Mouse (Mus musculus) heart, embryonic 15.5 days (tissue): ENCODE measurements around the gene Sipa1l3. TPM values are rescaled to one million over a fixed set of nuclear protein-coding genes. Genes with fewer than 3 reads are reported as not detected.

Experiments
- ATAC-seq: fragments of 200-750 bp; cut with Nextera tagmentation; replicated peaks from 2 replicates; pipeline ENCODE4 v1.8.0; 2017; ENCODE audit warnings: low read depth, moderate TSS enrichment; ENCODE audit not compliant: insufficient number of reproducible peaks, insufficient read depth, low FRiP score
- H3K27ac ChIP-seq: fragments of 300-500 bp; sonication (generic); 2 replicates; pipeline ENCODE4 v1.5.1; 2015; ENCODE audit warnings: mild to moderate bottlenecking, inconsistent platforms
- H3K27me3 ChIP-seq: fragments of 300-500 bp; sonication (generic); 2 replicates; pipeline ENCODE4 v1.6.1; 2015; ENCODE audit warnings: inconsistent platforms
- H3K36me3 ChIP-seq: fragments of 300-500 bp; sonication (generic); 2 replicates; pipeline ENCODE4 v1.6.1; 2015; ENCODE audit warnings: mild to moderate bottlenecking, inconsistent platforms
- H3K4me1 ChIP-seq: fragments of 300-500 bp; sonication (generic); replicated peaks from 2 replicates; pipeline ENCODE4 v1.6.1; 2015; ENCODE audit warnings: inconsistent platforms
- H3K4me2 ChIP-seq: fragments of 300-500 bp; sonication (generic); 2 replicates; pipeline ENCODE4 v1.6.1; 2015; ENCODE audit warnings: inconsistent platforms, mild to moderate bottlenecking, moderate library complexity
- H3K4me3 ChIP-seq: fragments of 300-500 bp; sonication (generic); 2 replicates; pipeline ENCODE4 v1.5.1; 2015; ENCODE audit warnings: mild to moderate bottlenecking, inconsistent platforms
- H3K9ac ChIP-seq: fragments of 300-500 bp; sonication (generic); 2 replicates; pipeline ENCODE4 v1.6.1; 2015; ENCODE audit warnings: mild to moderate bottlenecking, inconsistent platforms
- H3K9me3 ChIP-seq: fragments of 300-500 bp; sonication (generic); replicated peaks from 2 replicates; pipeline ENCODE4 v1.6.1; 2016; ENCODE audit warnings: inconsistent platforms
- WGBS: fragments of 180-500 bp; shearing (Covaris S2); methylation state at CpG from one replicate; pipeline ENCODE4 v1.1.7; 2015; ENCODE audit warnings: mixed read lengths; 5-methylcytosine and 5-hydroxymethylcytosine counted together
- polyA plus RNA-seq: library from polyadenylated mRNA; unstranded; fragments of >200 nt; fragmentation: Nextera tagmentation; extraction: Ambion mirVana; gene quantifications from 2 replicates; pipeline ENCODE4 v1.2.1, GENCODE M21; 2015

Gene Sipa1l3
- polyA plus RNA-seq, result 2.2 and 7.3 TPM in 2 replicates

DNA sequence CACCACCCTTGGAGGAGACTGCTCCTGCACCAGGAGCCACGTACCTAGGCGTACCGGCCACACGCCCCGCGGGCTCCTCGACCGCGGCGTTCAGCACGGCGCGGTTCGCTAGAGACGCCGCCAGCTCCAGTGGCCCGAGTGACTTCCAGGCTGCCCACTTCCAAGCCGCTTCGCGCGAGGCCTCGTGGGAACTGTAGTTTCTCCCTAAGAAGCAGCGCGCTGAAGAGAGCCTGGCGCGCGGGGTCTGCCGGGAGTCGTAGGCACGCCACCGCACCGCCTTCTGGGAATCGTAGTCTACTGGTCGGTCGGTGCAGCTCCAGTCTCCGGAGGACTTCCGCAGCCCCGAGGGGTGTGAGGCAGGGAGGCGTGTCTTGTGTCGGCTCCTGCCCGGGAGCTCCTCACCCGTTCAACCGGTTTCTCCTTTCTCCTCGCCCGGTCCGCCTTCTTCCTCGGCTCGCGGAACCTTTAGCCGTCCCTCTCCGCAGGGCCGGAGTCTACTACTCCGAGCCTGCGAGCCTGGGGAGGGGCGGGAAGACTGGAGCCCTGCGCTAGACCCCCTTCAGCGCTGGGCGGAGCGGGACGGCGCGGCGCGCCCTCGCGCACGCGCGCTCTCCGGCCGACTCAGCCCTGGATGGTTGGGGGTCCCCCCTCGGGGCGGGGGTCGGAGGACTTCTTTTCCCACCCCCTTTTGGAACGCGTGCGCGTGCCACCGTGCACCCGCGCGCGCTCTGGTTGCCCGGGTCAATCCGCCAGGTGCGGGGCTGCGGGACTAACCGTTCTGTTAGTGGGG lies at the start of gene Sipa1l3:
Sipa1l3 (minus strand) TSS at position 221 of the 790 bp plus-strand sequence.
- Histone ChIP-seq H3K4me3 (peak within 1 kb of the TSS; percentile 92), H3K4me1 (peaks cover 11% of the 10 kb centered on the region), H3K9me3 (no peaks in the 10 kb centered on the region), H3K4me2 (peak within 1 kb of the TSS; percentile 98), H3K27me3 (peaks cover 52% of the 10 kb centered on the region), H3K9ac (peak within 1 kb of the TSS; percentile 84), H3K27ac (peak within 1 kb of the TSS; percentile 62), H3K36me3 (no peaks in the 10 kb centered on the region)
- 0% methylated on average over 79 of the region's 88 CpGs for WGBS
- ATAC-seq, result peak; percentile 98

DNA sequence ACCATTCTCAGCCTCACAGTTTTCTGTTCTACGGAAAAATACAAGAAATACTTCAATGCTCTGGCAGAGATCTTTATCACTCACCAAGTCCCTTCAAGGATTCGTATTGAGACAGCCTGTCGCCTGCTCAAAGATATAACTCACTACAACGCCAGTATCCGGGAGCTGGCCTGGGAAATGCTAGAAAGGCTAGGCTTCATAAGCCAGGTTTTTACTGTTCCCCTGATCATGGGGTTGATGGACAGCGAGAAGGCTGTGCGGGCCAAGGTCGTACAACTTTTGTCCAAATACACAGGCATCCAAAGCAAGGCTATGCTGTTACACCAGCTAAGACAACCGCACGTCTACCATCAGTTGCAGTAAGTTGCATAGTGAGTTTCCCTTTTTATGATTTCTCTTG lies 44.6 kb upstream of the Sipa1l3 start:
- H3K4me1 ChIP-seq, result no peaks in the 10 kb centered on the region
- no peaks in the 10 kb centered on the region for H3K36me3 ChIP-seq
- WGBS, result 80% methylated on average over 10 of the region's 10 CpGs
- ATAC-seq, result no peak
- H3K27ac ChIP-seq, result no peak overlapping the region
- H3K4me2 ChIP-seq, result no peak overlapping the region
- no peaks in the 10 kb centered on the region; the same call in 1 of the 2 replicates for H3K27me3 ChIP-seq
- H3K9me3 ChIP-seq, result no peaks in the 10 kb centered on the region
- no peak overlapping the region for H3K9ac ChIP-seq
- no peak overlapping the region for H3K4me3 ChIP-seq

DNA sequence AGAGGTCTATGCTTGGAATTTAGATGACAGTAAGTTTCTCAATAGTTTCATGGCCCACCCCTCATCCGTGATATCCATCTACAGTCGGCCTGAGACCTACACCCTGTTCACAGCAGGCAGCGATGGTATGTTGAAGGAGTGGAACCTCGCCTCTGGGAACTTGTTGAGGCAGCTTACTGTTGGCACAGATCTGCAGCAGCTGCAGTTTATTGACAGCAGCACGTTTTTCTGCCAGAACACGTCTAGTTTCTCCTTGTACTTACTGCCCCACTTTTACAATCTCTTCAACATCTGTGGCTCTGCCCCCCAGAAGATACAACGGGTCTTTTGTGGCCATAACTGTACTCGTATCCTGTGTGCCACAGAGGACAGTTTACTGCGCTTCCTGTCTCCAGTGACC lies 42.6 kb upstream of the Sipa1l3 start:
- Histone ChIP-seq H3K4me1 (no peaks in the 10 kb centered on the region), H3K9me3 (no peaks in the 10 kb centered on the region), H3K36me3 (no peaks in the 10 kb centered on the region), H3K9ac (no peak overlapping the region), H3K4me3 (no peak overlapping the region), H3K4me2 (no peak overlapping the region), H3K27me3 (no peaks in the 10 kb centered on the region; the same call in 1 of the 2 replicates), H3K27ac (no peak overlapping the region)
- ATAC-seq, result no peak
- 61% methylated on average over 9 of the region's 9 CpGs for WGBS

DNA sequence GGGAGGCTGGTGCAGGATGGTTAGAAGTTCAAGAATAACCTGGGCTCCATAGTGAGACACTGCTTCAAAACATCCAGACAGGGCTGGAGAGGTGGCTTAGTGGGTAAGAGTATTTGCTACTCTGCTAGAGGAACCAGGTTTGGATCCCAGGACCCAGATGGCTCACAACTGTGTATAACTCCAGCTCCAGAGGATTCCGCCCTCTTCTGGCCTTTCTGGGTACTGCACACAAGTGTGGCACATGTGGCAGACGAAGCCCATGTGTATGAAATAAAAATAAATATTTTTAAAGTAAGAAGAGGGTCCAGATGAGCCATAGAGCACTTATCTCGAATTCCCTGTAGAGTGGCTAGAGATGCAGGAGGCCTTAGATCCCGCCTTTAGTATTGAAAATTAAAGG lies 40.8 kb upstream of the Sipa1l3 start:
- Histone ChIP-seq H3K4me1 (no peaks in the 10 kb centered on the region), H3K4me2 (no peak overlapping the region), H3K9me3 (no peaks in the 10 kb centered on the region), H3K4me3 (no peak overlapping the region), H3K27me3 (no peaks in the 10 kb centered on the region; the same call in 1 of the 2 replicates), H3K9ac (no peak overlapping the region), H3K36me3 (no peaks in the 10 kb centered on the region), H3K27ac (no peak overlapping the region)
- ATAC-seq, result no peak
- WGBS, result 58% methylated on average over 4 of the region's 4 CpGs

DNA sequence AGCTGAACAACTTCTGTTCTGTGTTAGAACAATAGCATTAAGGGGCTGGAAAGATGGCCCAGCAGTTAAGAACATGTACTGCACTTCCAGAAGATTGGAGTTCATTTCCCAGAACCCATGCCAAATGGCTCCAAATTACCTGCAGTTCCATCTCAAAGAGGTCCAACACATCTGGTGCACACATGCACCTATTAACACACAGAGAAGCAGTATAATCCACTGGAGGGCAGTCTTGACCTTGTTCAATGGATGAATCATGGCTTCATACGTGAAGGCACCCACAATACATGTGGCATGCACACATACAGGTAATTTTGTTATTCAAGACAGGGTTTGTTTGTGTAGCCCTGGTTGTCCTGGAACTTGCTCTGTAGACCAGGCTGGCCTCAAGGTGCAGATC lies 40.3 kb upstream of the Sipa1l3 start:
- ATAC-seq, result no peak
- WGBS, result 74% methylated on average over 1 of the region's 1 CpGs
- no peaks in the 10 kb centered on the region; the same call in 1 of the 2 replicates for H3K27me3 ChIP-seq
- no peak overlapping the region for H3K4me3 ChIP-seq
- no peak overlapping the region for H3K27ac ChIP-seq
- H3K9ac ChIP-seq, result no peak overlapping the region
- no peaks in the 10 kb centered on the region for H3K9me3 ChIP-seq
- H3K4me1 ChIP-seq, result no peaks in the 10 kb centered on the region
- no peaks in the 10 kb centered on the region for H3K36me3 ChIP-seq
- no peak overlapping the region for H3K4me2 ChIP-seq

DNA sequence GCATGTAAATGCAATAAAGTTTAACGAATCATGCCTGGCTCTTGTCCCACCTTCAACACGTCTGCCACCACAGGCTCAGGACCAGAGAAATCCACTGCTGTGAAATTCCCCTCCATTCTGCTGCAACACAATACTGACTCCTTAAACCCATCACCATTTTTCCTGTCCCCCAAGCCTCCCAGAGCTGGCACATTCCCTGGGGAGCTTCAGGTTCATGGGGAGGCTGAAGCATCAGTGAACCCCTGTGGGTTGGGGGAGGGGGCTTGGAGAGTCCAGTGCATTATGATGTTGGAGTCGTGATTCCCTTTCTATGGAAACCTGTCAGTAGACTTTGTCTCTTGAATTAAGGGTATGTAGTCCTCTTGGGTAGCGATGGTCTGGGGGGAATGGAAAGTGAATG lies 37.8 kb upstream of the Sipa1l3 start:
- Histone ChIP-seq H3K4me2 (no peak overlapping the region), H3K4me3 (no peak overlapping the region), H3K9ac (no peak overlapping the region), H3K27ac (no peak overlapping the region), H3K9me3 (no peaks in the 10 kb centered on the region), H3K27me3 (no peaks in the 10 kb centered on the region), H3K36me3 (no peaks in the 10 kb centered on the region), H3K4me1 (no peaks in the 10 kb centered on the region)
- ATAC-seq, result no peak
- 67% methylated on average over 4 of the region's 4 CpGs for WGBS

DNA sequence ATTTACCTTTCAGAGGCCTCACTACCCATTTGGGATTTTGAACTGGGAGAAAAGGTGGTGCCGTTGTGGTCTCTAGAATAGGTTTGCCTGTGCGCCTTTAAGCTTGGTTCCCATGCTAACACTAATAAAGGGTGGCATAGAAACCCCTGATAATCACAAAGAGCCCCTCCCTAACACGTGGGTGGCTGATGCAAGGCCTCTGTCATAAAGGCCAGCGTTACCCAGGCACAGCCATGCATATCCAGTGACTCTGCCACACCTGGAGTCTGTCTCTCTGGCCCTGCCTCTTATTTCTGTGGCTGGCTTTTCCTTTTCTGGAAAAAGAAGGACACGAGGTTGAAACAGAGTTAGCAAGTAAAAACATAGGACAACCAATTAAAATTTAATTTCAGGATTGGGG lies 37.1 kb upstream of the Sipa1l3 start:
- Histone ChIP-seq H3K9ac (no peak overlapping the region), H3K27me3 (no peaks in the 10 kb centered on the region), H3K4me1 (no peaks in the 10 kb centered on the region), H3K27ac (no peak overlapping the region), H3K4me3 (no peak overlapping the region), H3K4me2 (no peak overlapping the region), H3K36me3 (no peaks in the 10 kb centered on the region), H3K9me3 (no peaks in the 10 kb centered on the region)
- no peak for ATAC-seq
- 57% methylated on average over 5 of the region's 5 CpGs for WGBS

DNA sequence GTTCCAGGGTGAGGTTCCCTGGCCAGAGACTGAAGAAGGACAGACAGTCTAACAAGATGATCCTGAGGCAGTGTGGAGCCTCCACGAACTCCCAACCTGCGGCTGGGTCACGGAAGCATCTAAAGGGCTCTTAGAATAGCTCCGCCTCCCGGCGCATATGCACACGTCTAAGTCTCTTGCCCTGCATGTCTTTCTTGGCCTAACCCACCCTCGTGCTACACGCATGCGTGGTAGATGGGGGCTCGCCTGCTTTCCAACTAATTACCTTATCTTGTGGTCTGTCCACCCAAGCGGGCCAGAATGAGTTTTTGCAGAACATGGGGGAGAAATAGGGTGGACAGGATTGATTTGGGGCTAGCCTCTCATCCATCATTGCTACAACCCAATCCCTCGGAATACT lies 36.6 kb upstream of the Sipa1l3 start:
- Histone ChIP-seq H3K9me3 (no peaks in the 10 kb centered on the region), H3K4me2 (no peak overlapping the region), H3K9ac (no peak overlapping the region), H3K4me1 (no peaks in the 10 kb centered on the region), H3K27ac (no peak overlapping the region), H3K36me3 (no peaks in the 10 kb centered on the region), H3K27me3 (no peaks in the 10 kb centered on the region), H3K4me3 (no peak overlapping the region)
- WGBS, result 83% methylated on average over 13 of the region's 13 CpGs
- no peak for ATAC-seq

DNA sequence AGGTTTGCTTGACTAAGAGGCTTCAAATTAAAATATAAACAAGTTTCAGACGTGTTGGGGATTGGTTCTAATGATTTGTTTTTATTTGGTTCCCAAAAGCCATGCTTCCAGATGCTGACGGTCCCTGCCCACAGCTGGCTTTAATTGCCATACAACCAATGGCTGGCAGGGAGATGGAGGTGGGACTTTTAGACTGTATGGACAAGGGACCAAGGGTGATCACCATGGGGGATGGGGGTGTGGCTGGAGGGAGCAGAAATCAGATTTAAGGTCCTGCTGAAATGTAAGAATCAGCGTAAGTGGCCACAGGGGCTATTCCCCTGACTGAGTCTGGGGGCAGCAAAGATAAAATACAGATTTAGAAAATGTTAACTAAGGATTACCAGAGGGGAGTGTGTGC lies 32.2 kb upstream of the Sipa1l3 start:
- no peak overlapping the region for H3K4me3 ChIP-seq
- no peaks in the 10 kb centered on the region for H3K4me1 ChIP-seq
- H3K4me2 ChIP-seq, result no peak overlapping the region
- ATAC-seq, result no peak
- H3K27ac ChIP-seq, result no peak overlapping the region
- 56% methylated on average over 3 of the region's 3 CpGs for WGBS
- no peaks in the 10 kb centered on the region for H3K9me3 ChIP-seq
- no peak overlapping the region for H3K9ac ChIP-seq
- H3K36me3 ChIP-seq, result no peaks in the 10 kb centered on the region
- H3K27me3 ChIP-seq, result no peaks in the 10 kb centered on the region

DNA sequence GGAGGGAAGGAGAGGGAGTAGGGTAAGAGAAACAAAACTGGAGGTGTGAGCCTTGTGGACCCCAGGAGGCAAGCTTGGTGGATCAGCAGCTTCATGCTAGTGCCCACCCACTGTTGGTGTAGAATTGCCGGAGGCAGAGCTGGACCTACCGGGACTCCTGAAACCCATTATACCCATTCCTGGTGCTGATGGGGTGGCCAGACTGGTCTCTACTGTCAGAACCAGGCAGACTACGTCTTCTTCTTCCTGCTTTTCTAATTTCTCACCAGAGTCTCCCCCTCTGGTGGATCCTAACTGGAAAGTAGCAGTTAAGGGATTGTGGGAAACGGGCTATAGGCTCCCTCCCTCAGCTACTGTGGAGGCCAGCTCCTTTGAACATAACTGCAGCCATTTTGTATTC lies 23.2 kb upstream of the Sipa1l3 start:
- no peaks in the 10 kb centered on the region for H3K4me1 ChIP-seq
- no peak for ATAC-seq
- 70% methylated on average over 4 of the region's 4 CpGs for WGBS

DNA sequence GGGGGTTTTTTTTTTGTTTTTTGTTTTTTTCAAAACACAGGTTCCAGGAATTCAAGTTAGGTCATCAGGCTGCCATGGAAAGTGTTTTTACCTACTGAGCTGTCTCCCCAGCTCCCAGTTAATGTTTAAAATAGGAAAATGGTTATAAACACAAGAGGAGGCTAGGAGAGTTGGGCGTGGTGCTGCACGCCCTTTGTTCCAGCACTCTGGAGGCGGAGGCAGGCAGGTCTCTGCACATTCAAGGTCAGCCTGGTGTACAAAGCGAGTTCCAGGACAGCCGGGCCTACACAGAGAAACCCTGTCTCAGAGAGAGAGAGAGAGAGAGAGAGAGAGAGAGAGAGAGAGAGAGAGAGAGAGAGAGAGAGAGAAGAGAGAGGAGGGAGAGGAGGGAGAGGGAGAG lies 22.7 kb upstream of the Sipa1l3 start:
- H3K4me2 ChIP-seq, result no peak overlapping the region
- H3K4me3 ChIP-seq, result no peak overlapping the region
- H3K9me3 ChIP-seq, result no peaks in the 10 kb centered on the region; the same call in 1 of the 2 replicates
- WGBS, result 86% methylated on average over 5 of the region's 5 CpGs
- H3K9ac ChIP-seq, result no peak overlapping the region
- no peaks in the 10 kb centered on the region for H3K4me1 ChIP-seq
- ATAC-seq, result no peak
- H3K27ac ChIP-seq, result no peak overlapping the region
- H3K36me3 ChIP-seq, result no peaks in the 10 kb centered on the region
- peaks cover 14% of the 10 kb centered on the region for H3K27me3 ChIP-seq

More for the DNA sequence above, 23.2 kb upstream of the Sipa1l3 start:
- Histone ChIP-seq H3K9ac (no peak overlapping the region), H3K36me3 (no peaks in the 10 kb centered on the region), H3K9me3 (no peaks in the 10 kb centered on the region; the same call in 1 of the 2 replicates), H3K4me2 (no peak overlapping the region), H3K4me3 (no peak overlapping the region), H3K27ac (no peak overlapping the region), H3K27me3 (peaks cover 9% of the 10 kb centered on the region; the same call in 1 of the 2 replicates)

DNA sequence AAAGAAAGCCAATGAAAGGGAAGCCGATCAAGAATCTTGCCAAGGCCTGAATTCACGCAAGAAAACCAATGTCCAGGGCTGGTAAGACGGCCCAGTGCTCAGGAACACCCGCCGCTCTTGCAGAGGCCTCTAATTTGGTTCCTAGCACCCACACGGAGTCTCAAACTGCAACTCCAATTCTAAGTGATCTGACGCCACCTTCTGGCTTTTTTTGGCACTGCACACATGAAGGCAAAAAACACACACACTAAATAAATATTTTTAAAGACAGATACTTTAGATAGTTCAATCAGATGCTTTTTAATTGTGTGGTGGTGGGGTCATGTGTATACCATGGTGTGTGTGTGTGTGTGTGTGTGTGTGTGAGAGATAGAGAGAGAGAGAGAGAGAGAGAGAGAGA lies 22.2 kb upstream of the Sipa1l3 start:
- ATAC-seq, result no peak
- no peak overlapping the region for H3K4me2 ChIP-seq
- no peak overlapping the region for H3K4me3 ChIP-seq
- H3K9me3 ChIP-seq, result no peaks in the 10 kb centered on the region; the same call in 1 of the 2 replicates
- H3K27me3 ChIP-seq, result peaks cover 14% of the 10 kb centered on the region
- no peaks in the 10 kb centered on the region for H3K36me3 ChIP-seq
- no peak overlapping the region for H3K9ac ChIP-seq
- no peaks in the 10 kb centered on the region for H3K4me1 ChIP-seq
- H3K27ac ChIP-seq, result no peak overlapping the region
- WGBS, result 84% methylated on average over 7 of the region's 7 CpGs
